Mouse (Mus musculus) limb, embryonic 11.5 days (tissue): ENCODE results near the gene Llcfc1. TPM values are rescaled to one million over a fixed set of nuclear protein-coding genes. Genes with fewer than 3 reads are reported as not detected.

Source experiments
- ATAC-seq: fragments of 200-750 bp; cut with Nextera tagmentation; 2 replicates; pipeline ENCODE4 v1.8.0; 2017; ENCODE audit warnings: low read depth; ENCODE audit not compliant: insufficient number of reproducible peaks, low FRiP score, low TSS enrichment
- DNase-seq: peaks from one replicate; pipeline ENCODE4 v3.0.0-alpha.2; 2015; ENCODE audit warnings: low spot score
- H3K27ac ChIP-seq: fragments of 300-500 bp; sonication (generic); replicated peaks from 2 replicates; pipeline ENCODE4 v1.5.1; 2014; ENCODE audit warnings: low read depth, mild to moderate bottlenecking, low read length
- H3K27me3 ChIP-seq: fragments of 300-500 bp; sonication (generic); 2 replicates; pipeline ENCODE4 v1.6.1; 2014; ENCODE audit warnings: mild to moderate bottlenecking, low read length, mixed read lengths; ENCODE audit not compliant: control insufficient read depth, insufficient read depth
- H3K36me3 ChIP-seq: fragments of 300-500 bp; sonication (generic); 2 replicates; pipeline ENCODE4 v1.6.1; 2014; ENCODE audit warnings: mild to moderate bottlenecking, low read length, moderate library complexity, mixed read lengths; ENCODE audit not compliant: control insufficient read depth, insufficient read depth
- H3K4me1 ChIP-seq: fragments of 300-500 bp; sonication (generic); 2 replicates; pipeline ENCODE4 v1.6.1; 2014; ENCODE audit warnings: low read length, mixed read lengths; ENCODE audit not compliant: control insufficient read depth, insufficient read depth
- H3K4me2 ChIP-seq: fragments of 300-500 bp; sonication (generic); 2 replicates; pipeline ENCODE4 v1.6.1; 2014; ENCODE audit warnings: low read depth, mild to moderate bottlenecking, moderate library complexity; ENCODE audit not compliant: severe bottlenecking
- H3K4me3 ChIP-seq: fragments of 300-500 bp; sonication (generic); 2 replicates; pipeline ENCODE4 v1.5.1; 2014; ENCODE audit warnings: low read depth, low read length
- H3K9ac ChIP-seq: fragments of 300-500 bp; sonication (generic); 2 replicates; pipeline ENCODE4 v1.6.1; 2014; ENCODE audit warnings: mild to moderate bottlenecking, low read length
- H3K9me3 ChIP-seq: fragments of 300-500 bp; sonication (generic); 2 replicates; pipeline ENCODE4 v1.6.1; 2016; ENCODE audit warnings: low read length; ENCODE audit not compliant: control insufficient read depth
- WGBS: fragments of 180-500 bp; shearing (Covaris S2); extraction: QIAGEN DNeasy Blood & Tissue Kit; methylation state at CpG from one replicate; pipeline ENCODE4 v1.1.7; 2014; 5-methylcytosine and 5-hydroxymethylcytosine counted together
- polyA plus RNA-seq: library from polyadenylated mRNA; unstranded; fragments of >200 nt; fragmentation: Nextera tagmentation; extraction: Ambion mirVana; gene quantifications from 2 replicates; pipeline ENCODE4 v1.2.1, GENCODE M21; 2014

Llcfc1 gene
- polyA plus RNA-seq, 1 experiment from 2014 or later: not detected

GRCm38 (mm10) chr6:41710281-41710680, 26.1 kb downstream of the Llcfc1 start:
- WGBS: 83% methylated on average over 1 of the region's 1 CpGs
- Histone ChIP-seq H3K4me3 (no peak overlapping the region), H3K4me1 (no peaks in the 10 kb centered on the region), H3K36me3 (no peaks in the 10 kb centered on the region), H3K4me2 (no peak overlapping the region), H3K27ac (no peak overlapping the region), H3K9ac (no peak overlapping the region), H3K9me3 (no peaks in the 10 kb centered on the region), H3K27me3 (no peaks in the 10 kb centered on the region)
- DNase-seq (no peak), ATAC-seq (no peak)

- Histone ChIP-seq H3K4me2 (no peak overlapping the region), H3K4me3 (no peak overlapping the region), H3K27me3 (no peaks in the 10 kb centered on the region), H3K4me1 (no peaks in the 10 kb centered on the region), H3K27ac (no peak overlapping the region), H3K9me3 (no peaks in the 10 kb centered on the region), H3K36me3 (no peaks in the 10 kb centered on the region), H3K9ac (no peak overlapping the region)
- no peak for DNase-seq
- 87% methylated on average over 2 of the region's 2 CpGs for WGBS
- ATAC-seq: no peak
Measured at GRCm38 (mm10) chr6:41721430-41721829, 37.2 kb downstream of the Llcfc1 start.

DNA sequence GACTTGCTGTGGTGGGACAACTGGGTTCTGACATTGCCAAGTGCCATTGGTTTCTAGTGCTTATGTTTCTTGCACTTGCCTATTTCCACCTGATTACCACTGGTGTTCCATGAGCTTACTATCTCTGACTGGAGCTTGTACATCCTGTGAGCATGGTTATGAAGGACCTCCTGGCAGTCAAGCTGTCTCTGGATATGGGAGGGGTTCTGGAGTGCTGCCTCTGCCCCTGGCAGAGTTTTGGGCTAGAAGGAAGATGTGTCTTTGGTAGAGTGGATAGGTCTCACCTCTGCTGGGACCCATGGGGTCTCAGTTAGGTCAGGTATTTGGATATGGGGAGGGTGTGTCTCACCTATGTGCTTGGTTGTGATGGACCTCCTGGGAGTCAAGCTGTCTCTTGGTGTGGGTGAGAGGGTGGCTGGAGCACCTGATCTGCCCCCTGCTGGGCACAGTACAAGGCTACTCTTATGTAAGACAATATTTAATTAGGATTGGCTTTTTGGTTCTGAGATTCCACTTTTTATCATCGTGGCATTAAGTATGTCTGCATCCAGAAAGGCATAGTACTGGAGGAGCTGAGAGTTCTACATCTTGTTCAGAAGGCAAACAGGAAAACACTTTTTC, 43.9 kb downstream of the Llcfc1 start:
- no peak for DNase-seq
- H3K27ac ChIP-seq: no peak overlapping the region
- no peaks in the 10 kb centered on the region for H3K4me1 ChIP-seq
- H3K9me3 ChIP-seq: no peaks in the 10 kb centered on the region
- no peak overlapping the region for H3K4me2 ChIP-seq
- no peak for ATAC-seq
- no peak overlapping the region for H3K4me3 ChIP-seq
- H3K36me3 ChIP-seq: no peaks in the 10 kb centered on the region
- 71% methylated on average over 1 of the region's 1 CpGs for WGBS
- H3K9ac ChIP-seq: no peak overlapping the region
- H3K27me3 ChIP-seq: no peaks in the 10 kb centered on the region

GRCm38 (mm10) chr6:41734719-41735470, 50.7 kb downstream of the Llcfc1 start:
- Histone ChIP-seq H3K27ac (no peak overlapping the region), H3K4me1 (no peaks in the 10 kb centered on the region), H3K4me2 (no peak overlapping the region), H3K36me3 (no peaks in the 10 kb centered on the region), H3K27me3 (no peaks in the 10 kb centered on the region), H3K9ac (no peak overlapping the region), H3K9me3 (no peaks in the 10 kb centered on the region), H3K4me3 (no peak overlapping the region)
- DNase-seq (no peak), ATAC-seq (no peak)
- 90% methylated on average over 5 of the region's 5 CpGs for WGBS

Other genes starting within 250 kb of the Llcfc1 start
- not detected in 2 replicates for gene Gm10334, start 238.3 kb upstream of the Llcfc1 start, polyA plus RNA-seq
- gene Prss1, start 225.5 kb upstream of the Llcfc1 start, polyA plus RNA-seq: not detected in 2 replicates
- gene Prss2, start 162.6 kb upstream of the Llcfc1 start, polyA plus RNA-seq: not detected in 2 replicates
- gene Ephb6, start 78.9 kb upstream of the Llcfc1 start, polyA plus RNA-seq: 14.8 and 14.9 TPM in 2 replicates
- 0.27 and 0.40 TPM in 2 replicates for gene Trpv6, start 48.0 kb upstream of the Llcfc1 start, polyA plus RNA-seq
- not detected in 2 replicates for gene Trpv5, start 3.7 kb upstream of the Llcfc1 start, polyA plus RNA-seq
- gene Kel, start 19.9 kb downstream of the Llcfc1 start, polyA plus RNA-seq: 7.9 and 8.5 TPM in 2 replicates
- gene Olfr459, start 90.7 kb downstream of the Llcfc1 start, polyA plus RNA-seq: not detected in 2 replicates
- not detected in 2 replicates for gene Pip, start 163.1 kb downstream of the Llcfc1 start, polyA plus RNA-seq
- gene Sval2, start 168.6 kb downstream of the Llcfc1 start, polyA plus RNA-seq: not detected in 2 replicates